Mouse (Mus musculus) mature B cell (primary cell): ENCODE results near the gene Gm9803.

ENCODE experiments used
- in situ Hi-C: fragments of 300-500 bp; cut with MboI; formaldehyde crosslinking; loops from 2 replicates; pipeline ENCODE4 v1.14.3; 2019

Gm9803 gene

DNA sequence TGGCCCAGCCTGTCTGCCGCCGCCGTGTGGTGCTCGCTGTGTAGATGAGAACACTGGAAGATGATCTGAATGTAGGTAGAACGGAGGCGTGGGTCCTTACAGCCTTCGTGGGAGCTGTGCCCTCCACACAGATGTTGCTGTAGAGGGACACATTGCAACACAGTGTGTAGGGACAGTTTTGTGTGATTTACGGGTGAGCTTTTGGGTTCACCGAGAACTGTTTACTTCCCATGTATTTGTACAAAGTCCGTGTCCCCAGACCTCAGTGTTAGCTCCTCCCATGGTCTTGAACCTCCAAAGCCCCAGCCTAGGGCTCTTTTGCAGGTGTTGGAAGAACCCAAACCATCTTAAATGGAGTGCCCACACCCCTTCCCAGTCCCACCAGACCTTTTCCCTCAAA is 10.9 kb upstream of the Gm9803 start:
- in situ Hi-C loops: no loop called here

DNA sequence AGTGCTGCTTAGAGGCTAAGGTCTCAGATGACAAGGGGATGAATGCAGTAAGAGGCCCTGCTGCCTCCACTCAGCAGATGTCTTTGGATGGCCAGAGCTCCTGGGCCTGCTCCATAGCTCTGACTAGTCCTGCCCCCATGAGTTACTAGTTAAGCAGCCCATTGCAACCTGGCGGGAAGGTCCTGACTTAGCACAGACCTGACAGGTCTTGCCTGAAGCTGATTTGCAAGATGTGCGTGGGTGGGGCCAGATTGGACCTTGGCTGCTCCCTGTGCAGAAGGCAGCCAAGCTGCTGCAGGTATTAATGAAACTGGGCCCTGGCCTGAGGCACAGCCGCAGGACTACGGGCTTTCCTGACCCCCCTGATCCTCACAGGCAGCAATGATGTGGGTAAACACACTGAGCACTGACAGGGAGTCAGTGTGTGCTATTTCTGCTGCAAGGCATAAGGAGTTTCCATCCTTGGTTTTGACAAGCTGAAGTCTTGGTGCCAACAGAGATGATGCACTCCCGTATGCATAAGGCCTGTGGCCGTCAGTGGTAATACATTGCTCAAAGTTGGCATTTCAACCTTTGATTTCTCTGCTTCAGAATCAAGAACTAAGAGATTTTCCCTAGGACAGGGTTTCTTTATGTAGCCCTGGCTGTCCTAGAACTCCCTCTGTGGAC is 6.8 kb upstream of the Gm9803 start:
- in situ Hi-C loops: no loop called here

DNA sequence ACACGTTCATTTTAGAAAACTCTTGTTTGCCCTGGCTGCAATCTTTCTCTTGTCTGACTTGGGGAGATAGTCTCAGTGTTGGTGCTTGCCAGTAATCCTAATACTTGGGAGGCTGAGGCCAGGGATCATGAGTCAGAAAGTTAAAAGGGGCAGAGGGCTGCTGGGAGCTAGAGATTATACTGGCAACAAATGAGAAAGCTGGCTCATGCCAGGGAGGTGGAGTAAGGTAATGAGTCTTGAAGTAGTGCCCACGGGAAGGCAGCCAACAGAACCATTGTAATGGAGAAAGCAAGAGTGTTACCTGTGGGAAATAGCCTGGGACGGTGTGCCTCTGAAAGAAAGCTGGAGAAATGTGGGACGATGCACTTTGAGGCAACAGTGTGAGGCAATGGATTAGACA is 6.0 kb upstream of the Gm9803 start:
- in situ Hi-C loops: no loop called here

DNA sequence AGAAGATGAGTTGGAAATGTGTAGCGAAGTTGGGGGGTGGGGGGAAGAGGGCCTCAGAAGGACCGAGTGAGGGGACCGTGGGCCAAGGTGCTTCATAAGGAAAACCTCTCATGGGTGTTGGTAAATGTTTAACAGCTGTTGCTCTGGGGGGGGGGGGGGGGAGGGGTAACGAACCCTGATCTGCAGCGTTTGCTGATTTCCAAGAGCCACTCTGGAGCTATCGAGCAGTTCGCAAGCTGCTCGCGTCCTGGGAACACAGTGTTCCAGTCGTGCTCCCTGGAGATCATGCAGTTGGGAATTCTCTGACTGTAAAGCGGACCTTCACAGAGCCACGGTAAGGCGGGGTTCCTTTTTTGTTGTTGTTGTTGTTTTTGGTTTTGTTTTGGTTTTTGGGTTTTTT is 5.5 kb upstream of the Gm9803 start:
- in situ Hi-C loops: no loop called here

- in situ Hi-C loops: no loop called here
Observed at GRCm38 (mm10) chr10:43519977-43520376, 3.9 kb upstream of the Gm9803 start.

DNA sequence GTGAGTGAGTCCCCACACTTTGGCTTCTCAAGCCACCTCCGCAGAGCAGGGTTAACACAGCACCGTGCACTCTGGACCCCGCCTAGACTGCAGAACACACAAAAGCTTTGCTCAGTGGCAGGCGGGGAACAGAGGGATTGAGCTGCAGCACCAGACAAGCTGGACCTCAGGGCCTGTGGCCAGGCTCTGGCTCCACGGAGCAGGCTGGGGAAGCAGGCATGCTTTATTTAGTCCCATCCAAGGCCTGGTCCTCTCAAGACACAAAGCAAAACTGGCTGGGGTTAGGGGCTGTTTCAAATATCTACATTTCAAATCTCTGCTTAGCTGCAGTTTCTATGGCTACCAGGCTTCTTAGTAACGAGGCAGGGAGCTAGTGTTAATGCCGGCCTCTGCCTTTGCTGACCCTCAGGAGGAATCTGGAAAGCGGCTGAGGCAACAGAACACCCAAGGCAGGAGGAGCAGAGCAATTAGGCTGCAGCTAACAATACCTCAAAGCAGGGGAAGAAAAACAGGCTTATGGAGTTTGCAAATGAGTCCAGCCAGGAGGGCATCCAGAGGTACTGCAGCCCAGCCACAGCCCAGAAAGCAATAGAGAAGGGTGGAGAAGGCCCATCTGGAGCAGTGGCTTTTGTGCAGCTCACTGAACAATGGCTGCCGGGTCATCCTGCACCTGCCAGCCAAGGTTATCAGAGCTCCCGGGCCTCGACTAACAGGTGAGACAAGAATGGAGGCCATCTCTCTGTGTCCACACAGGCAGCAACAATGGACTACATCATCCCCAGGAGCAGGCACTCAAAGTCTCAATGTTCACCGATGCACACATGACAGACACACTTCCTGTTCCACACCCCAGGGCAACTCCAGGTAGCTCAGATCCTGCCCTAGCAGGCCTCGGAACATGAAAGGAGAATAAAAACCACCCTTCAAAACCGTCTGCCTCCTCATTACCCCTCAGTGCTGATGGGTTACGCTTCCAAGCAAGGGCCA is 3.7 kb downstream of the Gm9803 start:
- in situ Hi-C loops: no loop called here

DNA sequence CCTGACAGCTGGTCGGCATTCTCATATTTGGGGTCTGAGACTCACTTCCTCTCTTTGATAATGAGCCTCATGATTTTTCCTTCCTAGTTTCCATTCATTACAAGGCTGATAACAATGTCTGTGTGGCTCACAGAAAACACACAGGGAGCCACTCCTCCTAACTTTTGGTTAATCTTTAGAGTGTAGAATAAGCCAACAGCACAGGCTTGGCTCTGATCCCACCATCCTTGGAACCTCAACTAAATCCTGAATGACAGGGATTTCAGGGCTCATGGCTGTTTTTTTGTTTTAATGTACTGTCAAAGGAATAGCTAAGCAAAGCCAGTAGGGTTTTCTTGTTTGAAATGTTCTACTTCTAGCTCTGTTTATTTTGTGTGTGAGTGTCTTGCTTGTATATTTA is 10.5 kb downstream of the Gm9803 start:
- in situ Hi-C loops: no loop called here

GRCm38 (mm10) chr10:43537652-43538051 is 13.8 kb downstream of the Gm9803 start:
- in situ Hi-C loops: no loop called here

DNA sequence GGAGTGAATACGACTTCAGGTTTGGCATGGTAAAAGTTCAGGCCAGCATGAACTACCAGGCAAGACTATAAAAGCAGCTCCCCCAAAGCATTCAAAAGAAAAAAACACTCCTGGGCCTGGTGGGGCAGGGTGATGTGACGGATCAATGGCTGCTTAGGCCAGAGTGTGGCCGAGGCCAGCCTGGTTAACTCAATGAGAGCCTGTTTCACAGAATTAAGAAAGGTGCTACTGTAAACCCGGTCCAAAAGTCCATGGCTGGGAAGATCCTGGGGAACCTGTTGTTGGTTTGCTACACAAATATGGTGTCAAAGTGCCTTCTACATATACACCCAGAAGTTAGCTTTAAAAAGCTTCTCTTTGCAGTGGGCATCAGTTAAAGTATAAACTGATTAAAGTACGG is 14.9 kb downstream of the Gm9803 start:
- in situ Hi-C loops: no loop called here

DNA sequence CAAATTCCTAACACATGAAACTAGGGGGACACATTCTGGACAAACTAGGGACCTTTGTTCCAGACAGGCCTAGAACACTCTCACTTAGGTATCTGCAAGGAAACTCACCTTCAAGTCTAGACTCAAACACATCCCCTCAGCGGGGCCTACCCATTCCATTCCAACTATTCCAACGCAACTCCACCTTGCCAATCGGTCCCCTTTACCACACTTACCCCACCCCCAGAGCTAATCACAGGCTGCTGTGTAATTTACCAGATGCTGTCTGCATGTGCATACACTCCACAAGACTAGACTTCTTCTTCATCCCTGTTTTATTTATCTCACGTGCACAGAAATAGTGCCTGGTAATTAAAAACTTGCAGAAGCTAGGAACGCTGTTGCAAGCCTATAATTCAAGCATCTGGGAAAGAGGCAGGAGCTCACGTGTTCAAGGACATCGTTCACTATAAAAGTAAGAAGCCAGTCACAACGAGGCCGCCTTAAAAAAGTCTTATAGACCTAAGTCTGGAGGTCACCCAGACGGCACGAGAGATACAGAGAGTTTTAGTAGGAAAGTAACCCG is 15.9 kb downstream of the Gm9803 start:
- in situ Hi-C loops: no loop called here

DNA sequence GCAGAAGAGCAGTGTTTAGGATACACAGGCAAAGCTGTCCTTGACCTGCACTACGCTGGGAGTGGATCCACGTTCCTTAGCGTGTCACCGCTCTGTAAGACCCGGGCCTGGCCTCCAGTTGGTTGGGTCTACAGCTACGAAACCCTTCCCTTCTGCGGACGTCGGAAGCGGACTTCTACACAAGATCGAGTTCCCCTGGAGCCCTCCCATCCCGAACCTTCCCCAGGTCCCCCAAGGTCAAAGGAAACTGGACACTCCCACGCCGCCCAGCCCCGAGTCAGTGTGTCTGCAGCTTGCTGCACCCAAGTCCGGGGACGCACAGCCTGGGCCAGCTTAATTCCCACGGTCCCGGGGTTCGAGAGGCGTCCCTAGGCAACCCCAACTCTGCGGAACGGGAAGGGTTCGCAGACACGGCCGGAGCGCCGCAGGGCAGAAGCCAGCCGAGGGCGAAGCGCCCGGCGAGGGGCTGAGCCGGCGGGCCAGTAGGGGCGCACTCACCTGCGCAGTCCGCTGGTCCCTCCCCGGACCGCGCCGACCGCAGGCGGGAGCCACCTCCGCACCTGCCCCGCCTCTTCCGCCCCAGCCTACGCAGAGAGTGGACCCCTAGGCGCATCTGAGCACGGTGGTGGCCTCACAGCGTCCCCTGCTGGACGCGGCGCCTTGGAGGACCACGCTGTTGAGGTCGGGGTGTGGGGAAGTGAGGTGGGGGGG is 16.7 kb downstream of the Gm9803 start, which contains the start of gene 1700021F05Rik:
TSS of gene 1700021F05Rik (minus strand) at position 553 of the 711 bp plus-strand sequence.
- in situ Hi-C loops: no loop called here

DNA sequence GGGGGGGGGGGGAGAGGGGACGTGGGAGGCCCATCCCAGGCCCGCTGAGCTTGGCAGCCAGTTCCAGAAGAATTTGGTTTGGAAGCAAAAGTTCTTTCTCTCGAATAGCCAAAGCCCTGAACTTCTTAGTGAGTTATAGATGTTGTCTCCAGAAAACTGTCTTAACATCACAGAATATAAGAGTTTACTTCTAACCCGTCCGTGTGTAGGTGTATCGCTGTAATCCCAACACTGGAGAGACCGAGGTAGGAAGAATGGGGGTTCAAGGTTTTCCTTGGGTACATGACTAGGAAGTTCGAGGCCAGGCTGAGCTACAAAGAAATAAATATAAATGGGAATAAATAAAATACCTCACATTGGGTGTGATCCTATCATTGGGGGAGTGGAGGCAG is 17.3 kb downstream of the Gm9803 start:
- in situ Hi-C loops: no loop called here

DNA sequence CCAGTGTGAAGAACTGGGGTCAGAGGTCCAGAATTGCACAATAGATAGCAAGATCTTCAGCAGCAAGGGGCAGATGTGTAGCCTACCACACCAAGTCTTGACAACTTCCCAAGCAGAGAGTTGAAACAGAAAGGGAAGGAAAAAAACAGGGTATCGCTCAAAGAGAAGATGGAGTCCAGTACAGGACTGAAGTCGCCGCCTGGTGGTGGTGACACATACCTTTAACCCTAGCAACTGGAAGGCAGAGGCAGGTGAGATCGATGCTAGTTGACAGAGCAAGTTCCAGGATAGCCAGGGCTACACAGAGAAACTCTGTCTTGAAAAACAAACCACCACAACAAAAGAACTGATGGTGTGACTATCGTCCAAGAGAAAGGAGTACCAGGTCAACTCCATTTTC is 25.5 kb downstream of the Gm9803 start:
- in situ Hi-C loops: no loop called here

DNA sequence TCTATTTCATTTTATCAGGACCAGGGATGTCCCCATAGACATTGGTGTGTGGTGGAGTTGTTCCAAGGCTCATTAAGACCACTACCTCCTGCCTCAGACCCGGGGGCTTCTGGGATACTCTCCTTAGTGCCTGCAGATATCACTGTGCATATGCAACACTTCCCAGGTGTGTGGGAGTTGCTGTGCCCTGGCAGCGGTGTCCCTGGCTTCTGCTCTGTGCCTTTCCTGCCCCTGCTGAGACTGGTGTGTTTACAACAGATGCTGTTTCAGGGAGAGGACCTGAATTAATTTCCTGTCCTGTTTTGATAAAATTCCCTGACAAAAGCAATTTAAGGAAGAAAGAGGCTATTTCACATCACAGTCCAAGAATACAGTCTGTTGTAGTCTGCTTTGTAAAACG is 27.0 kb downstream of the Gm9803 start:
- in situ Hi-C loops: no loop called here

- in situ Hi-C loops: no loop called here
Observed at GRCm38 (mm10) chr10:43551388-43551787, 27.5 kb downstream of the Gm9803 start.

GRCm38 (mm10) chr10:43557630-43558165 is 33.8 kb downstream of the Gm9803 start:
- in situ Hi-C loops: no loop called here

DNA sequence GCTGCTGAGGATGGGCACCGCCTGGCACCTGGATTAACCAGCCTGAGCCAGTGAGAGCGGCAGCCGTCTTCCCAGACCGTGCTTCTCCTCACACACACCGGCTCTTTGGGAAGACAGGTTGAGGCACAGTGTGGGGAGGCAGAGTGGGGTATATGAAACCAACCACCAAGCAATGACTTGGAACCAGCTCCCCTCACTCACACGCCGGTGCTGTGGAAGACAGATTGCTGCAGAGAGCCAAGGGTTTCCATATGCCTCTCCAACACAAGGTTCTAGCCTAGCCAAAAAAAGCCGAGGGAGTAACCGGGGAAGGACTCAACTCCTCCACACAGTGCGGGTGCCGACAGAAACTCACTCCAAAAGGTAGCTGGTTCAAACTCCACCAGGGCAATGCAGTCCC is 35.4 kb downstream of the Gm9803 start:
- in situ Hi-C loops: no loop called here

- in situ Hi-C loops: no loop called here
Observed at GRCm38 (mm10) chr10:43560765-43561164, 36.9 kb downstream of the Gm9803 start.

GRCm38 (mm10) chr10:43561311-43561710 is 37.4 kb downstream of the Gm9803 start:
- in situ Hi-C loops: no loop called here
